Mouse (Mus musculus): Measurements from ENCODE around the gene Gm37240. TPM values are rescaled to one million over a fixed set of nuclear protein-coding genes. Genes with fewer than 3 reads are reported as not detected.

Gene Gm37240
- polyA plus RNA-seq, 1 experiment from 2014 or later: 11.4 TPM

DNA sequence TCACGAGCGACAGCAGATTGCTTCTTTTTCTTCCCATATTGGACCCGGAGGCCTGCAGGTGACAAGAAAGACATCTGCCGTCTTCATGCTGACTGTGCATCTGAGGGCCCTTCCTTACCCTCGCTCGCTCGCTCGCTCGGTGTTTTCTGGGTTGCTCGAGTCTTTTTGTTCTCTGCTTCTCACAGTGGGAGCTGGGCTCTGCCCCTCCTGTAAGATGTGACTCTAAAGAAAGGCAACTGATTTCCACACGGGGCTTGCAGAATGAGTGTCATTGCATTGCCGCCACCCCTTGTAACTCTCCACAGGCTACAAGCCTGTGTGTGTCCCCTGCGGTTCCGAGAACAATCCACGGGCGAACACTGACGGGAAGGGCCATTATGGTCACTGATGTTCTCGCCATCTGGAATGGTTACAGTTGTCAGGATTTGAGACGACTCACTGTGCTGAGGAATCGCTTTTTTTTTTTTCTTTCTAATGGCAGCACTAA, 1155.3 kb downstream of the Gm37240 start:
- no peaks in the 10 kb centered on the region for H3K9me3 ChIP-seq (replicated peaks; ENCODE audit: control insufficient read depth, low read length)
- 12% methylated on average over 20 of the region's 20 CpGs for WGBS
- no peaks in the 10 kb centered on the region for H3K36me3 ChIP-seq (ENCODE audit: control insufficient read depth, insufficient read depth, low read length)
- peaks cover 8% of the 10 kb centered on the region for H3K4me1 ChIP-seq (ENCODE audit: control insufficient read depth, insufficient read depth, low read length)
- no peak for ATAC-seq (ENCODE audit: insufficient read depth, low FRiP score)
- no peak overlapping the region for H3K27ac ChIP-seq (ENCODE audit: low read length)
- peak overlapping the region; percentile 11 for H3K4me3 ChIP-seq (replicated peaks; ENCODE audit: low read length)
- H3K4me2 ChIP-seq (ENCODE audit: low read depth, low read length): peak overlapping the region; percentile 47
- peak overlapping the region; percentile 8 for H3K9ac ChIP-seq (ENCODE audit: low read length)
- no peaks in the 10 kb centered on the region for H3K27me3 ChIP-seq (ENCODE audit: control insufficient read depth, insufficient read depth, low read length)

DNA sequence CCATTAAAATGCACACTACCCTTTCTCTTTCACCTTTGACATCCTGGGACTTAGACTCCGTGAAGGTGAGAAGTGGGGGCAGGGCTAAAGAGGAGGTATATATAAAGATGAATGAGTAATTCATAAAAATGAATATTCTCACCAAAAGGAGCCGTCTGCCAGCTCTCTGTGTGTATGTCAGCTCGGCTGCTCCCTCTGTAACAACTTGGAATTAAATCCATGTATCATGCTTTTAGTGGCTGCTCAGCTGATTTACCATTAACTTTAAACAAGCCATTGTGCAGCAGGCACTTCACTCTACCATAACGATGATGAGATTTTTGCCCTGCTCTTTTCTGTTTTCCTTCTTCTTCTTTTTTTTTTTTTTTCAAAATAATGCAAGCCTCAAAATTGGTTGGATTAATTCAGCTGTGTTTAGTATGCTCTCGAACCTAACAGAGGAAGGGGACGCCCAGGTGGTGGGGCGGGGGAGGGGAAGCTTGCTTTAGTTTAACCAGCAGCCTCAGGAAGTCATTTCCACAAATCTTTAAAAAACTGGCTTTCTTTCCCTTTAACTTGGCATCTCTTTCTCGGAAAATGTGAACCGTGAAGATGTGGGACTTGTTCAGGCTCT, 1155.8 kb downstream of the Gm37240 start:
- Histone ChIP-seq H3K36me3 (ENCODE audit: control insufficient read depth, insufficient read depth, low read length) (no peaks in the 10 kb centered on the region), H3K27ac (ENCODE audit: low read length) (no peak overlapping the region), H3K9me3 (replicated peaks; ENCODE audit: control insufficient read depth, low read length) (no peaks in the 10 kb centered on the region), H3K9ac (ENCODE audit: low read length) (peak overlapping the region; percentile 8), H3K4me1 (ENCODE audit: control insufficient read depth, insufficient read depth, low read length) (peaks cover 8% of the 10 kb centered on the region), H3K27me3 (ENCODE audit: control insufficient read depth, insufficient read depth, low read length) (no peaks in the 10 kb centered on the region), H3K4me3 (replicated peaks; ENCODE audit: low read length) (peak overlapping the region; percentile 11; the same call in 1 of the 2 replicates), H3K4me2 (ENCODE audit: low read depth, low read length) (peak overlapping the region; percentile 47)
- no peak for ATAC-seq (ENCODE audit: insufficient read depth, low FRiP score)
- 13% methylated on average over 9 of the region's 9 CpGs for WGBS

DNA sequence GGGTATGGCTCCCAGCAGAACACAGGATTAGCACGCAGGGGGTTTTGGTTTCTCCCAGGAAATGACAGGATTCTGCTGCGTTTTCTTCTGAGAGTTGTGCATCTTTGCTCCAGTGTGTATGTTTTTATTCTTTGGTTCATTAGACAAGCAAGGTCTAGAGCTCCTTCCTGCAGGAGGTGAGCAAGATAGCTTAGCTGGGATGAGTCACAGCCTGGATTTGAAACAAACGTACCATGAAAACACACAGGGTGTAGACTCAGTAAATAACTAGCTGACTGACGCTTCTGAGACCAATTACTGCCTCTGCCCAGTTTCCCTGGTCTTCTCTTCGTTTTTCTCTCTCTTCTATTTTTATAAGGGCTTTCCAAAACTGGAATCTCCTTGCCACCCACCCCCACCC, 1156.3 kb downstream of the Gm37240 start:
- WGBS: 51% methylated on average over 5 of the region's 5 CpGs
- no peak overlapping the region for H3K27ac ChIP-seq (ENCODE audit: low read length)
- H3K27me3 ChIP-seq (ENCODE audit: control insufficient read depth, insufficient read depth, low read length): no peaks in the 10 kb centered on the region
- H3K4me2 ChIP-seq (ENCODE audit: low read depth, low read length): peak overlapping the region; percentile 47; the same call in 1 of the 2 replicates
- ATAC-seq (ENCODE audit: insufficient read depth, low FRiP score): no peak
- H3K9ac ChIP-seq (ENCODE audit: low read length): no peak overlapping the region
- no peak overlapping the region for H3K4me3 ChIP-seq (replicated peaks; ENCODE audit: low read length)
- H3K36me3 ChIP-seq (ENCODE audit: control insufficient read depth, insufficient read depth, low read length): no peaks in the 10 kb centered on the region
- H3K9me3 ChIP-seq (replicated peaks; ENCODE audit: control insufficient read depth, low read length): no peaks in the 10 kb centered on the region
- peaks cover 8% of the 10 kb centered on the region for H3K4me1 ChIP-seq (ENCODE audit: control insufficient read depth, insufficient read depth, low read length)

DNA sequence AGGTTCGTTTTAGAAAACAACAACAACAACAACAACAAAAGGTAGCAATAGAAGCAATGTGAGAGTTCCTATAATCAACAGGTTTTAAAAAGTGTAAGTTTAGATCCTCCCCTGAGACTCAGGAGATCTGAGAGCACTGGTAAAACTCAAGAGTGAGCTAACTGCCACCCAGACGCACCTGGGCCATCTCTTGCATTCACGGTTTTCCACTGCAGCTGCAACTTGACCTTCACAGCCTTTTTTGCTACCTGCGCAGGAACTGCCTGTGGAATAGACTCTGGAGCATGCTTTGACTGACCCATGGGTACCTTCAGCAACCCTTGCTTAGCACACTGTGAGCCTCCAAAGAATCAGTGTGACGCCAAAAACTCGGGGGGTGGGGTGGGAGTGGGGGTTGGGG, 1157.5 kb downstream of the Gm37240 start:
- H3K27me3 ChIP-seq (ENCODE audit: control insufficient read depth, insufficient read depth, low read length): no peaks in the 10 kb centered on the region
- H3K4me1 ChIP-seq (ENCODE audit: control insufficient read depth, insufficient read depth, low read length): peaks cover 8% of the 10 kb centered on the region
- H3K27ac ChIP-seq (ENCODE audit: low read length): no peak overlapping the region
- WGBS: 79% methylated on average over 6 of the region's 6 CpGs
- no peak for ATAC-seq (ENCODE audit: insufficient read depth, low FRiP score)
- H3K36me3 ChIP-seq (ENCODE audit: control insufficient read depth, insufficient read depth, low read length): no peaks in the 10 kb centered on the region
- H3K9ac ChIP-seq (ENCODE audit: low read length): no peak overlapping the region
- H3K9me3 ChIP-seq (replicated peaks; ENCODE audit: control insufficient read depth, low read length): no peaks in the 10 kb centered on the region
- H3K4me2 ChIP-seq (ENCODE audit: low read depth, low read length): no peak overlapping the region
- no peak overlapping the region for H3K4me3 ChIP-seq (replicated peaks; ENCODE audit: low read length)

DNA sequence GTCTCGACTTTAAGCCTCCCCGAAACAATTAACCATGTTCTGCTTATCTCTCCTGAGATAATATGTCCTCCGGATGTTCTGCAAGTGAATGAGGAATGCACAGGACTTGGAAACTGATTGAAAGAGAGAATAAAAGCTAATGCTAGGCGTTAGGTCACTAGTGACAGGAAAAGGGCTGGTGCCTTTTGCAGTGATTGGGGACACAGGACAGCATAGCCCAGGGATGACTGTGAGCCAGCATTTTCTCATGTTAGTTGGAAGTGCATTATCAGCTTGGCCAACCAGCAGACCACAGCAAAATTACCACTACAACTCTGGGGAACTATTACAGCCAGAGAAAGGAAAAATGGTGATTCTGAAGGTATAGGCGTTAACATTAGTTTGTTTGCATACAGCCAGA, 1163.3 kb downstream of the Gm37240 start:
- H3K27ac ChIP-seq (ENCODE audit: low read length): no peak overlapping the region
- H3K9me3 ChIP-seq (replicated peaks; ENCODE audit: control insufficient read depth, low read length): no peaks in the 10 kb centered on the region; the same call in 1 of the 2 replicates
- no peak overlapping the region for H3K4me2 ChIP-seq (ENCODE audit: low read depth, low read length)
- ATAC-seq (ENCODE audit: insufficient read depth, low FRiP score): no peak
- H3K36me3 ChIP-seq (ENCODE audit: control insufficient read depth, insufficient read depth, low read length): no peaks in the 10 kb centered on the region
- H3K4me1 ChIP-seq (ENCODE audit: control insufficient read depth, insufficient read depth, low read length): no peaks in the 10 kb centered on the region
- 55% methylated on average over 5 of the region's 5 CpGs for WGBS
- no peaks in the 10 kb centered on the region for H3K27me3 ChIP-seq (ENCODE audit: control insufficient read depth, insufficient read depth, low read length)
- H3K9ac ChIP-seq (ENCODE audit: low read length): no peak overlapping the region
- H3K4me3 ChIP-seq (replicated peaks; ENCODE audit: low read length): no peak overlapping the region

DNA sequence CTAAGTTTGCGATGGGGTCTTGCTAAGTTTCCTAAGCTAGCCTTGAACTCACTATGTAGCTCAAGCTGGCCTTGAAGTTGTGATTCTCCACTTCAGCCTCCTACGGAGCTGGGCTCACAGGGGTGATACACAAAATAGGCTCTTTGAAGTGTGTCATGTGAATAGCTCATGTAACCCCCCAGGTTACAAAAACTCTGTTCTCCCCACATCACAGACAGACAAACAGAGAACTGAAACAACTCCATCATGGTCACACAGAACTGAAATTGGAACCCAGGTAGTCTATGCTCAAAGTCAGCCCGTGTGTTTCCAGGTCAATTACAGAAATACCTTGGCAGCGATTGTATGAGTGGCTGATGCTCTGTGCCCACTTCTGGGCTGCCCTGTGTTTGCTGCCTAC, 1164.6 kb downstream of the Gm37240 start:
- 85% methylated on average over 4 of the region's 4 CpGs for WGBS
- H3K27ac ChIP-seq (ENCODE audit: low read length): no peak overlapping the region
- no peak overlapping the region for H3K4me3 ChIP-seq (replicated peaks; ENCODE audit: low read length)
- H3K4me1 ChIP-seq (ENCODE audit: control insufficient read depth, insufficient read depth, low read length): no peaks in the 10 kb centered on the region
- no peaks in the 10 kb centered on the region for H3K27me3 ChIP-seq (ENCODE audit: control insufficient read depth, insufficient read depth, low read length)
- no peaks in the 10 kb centered on the region; the same call in 1 of the 2 replicates for H3K9me3 ChIP-seq (replicated peaks; ENCODE audit: control insufficient read depth, low read length)
- H3K9ac ChIP-seq (ENCODE audit: low read length): no peak overlapping the region
- no peak overlapping the region for H3K4me2 ChIP-seq (ENCODE audit: low read depth, low read length)
- no peaks in the 10 kb centered on the region for H3K36me3 ChIP-seq (ENCODE audit: control insufficient read depth, insufficient read depth, low read length)
- no peak for ATAC-seq (ENCODE audit: insufficient read depth, low FRiP score)

DNA sequence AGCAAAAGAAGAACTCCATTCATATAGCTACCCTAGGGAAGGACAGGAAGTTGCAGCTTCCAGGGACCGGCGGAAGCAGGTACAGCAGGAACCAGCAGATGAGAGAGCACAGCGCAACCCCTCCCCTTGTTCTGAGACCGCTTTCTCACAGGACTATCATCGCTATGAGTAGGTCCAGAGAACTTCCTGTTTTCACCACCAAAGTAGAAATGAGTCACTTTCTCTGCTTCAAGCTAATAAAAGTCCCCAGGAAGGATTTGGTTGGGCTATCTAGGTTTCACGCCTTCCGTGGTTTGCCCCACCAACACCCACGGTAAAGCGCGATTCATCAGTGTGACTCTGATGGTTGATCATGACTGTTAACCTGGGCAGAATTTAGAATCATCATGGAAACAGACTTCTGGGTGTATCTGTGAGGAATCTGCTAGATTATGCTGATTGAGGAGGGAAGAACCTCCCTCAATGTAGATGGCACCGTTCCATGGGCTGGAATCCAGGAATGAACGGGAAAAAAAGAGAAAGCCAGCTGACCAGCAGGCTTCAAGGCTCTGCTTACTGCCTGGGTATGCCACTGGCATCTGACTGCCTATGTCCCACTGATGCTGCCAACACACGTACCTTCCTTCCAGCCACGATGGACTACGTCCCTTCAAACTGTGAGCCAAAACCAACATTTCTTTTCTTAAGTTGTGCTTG, 1172.1 kb downstream of the Gm37240 start:
- Histone ChIP-seq H3K27me3 (ENCODE audit: control insufficient read depth, insufficient read depth, low read length) (no peaks in the 10 kb centered on the region), H3K36me3 (ENCODE audit: control insufficient read depth, insufficient read depth, low read length) (no peaks in the 10 kb centered on the region), H3K9ac (ENCODE audit: low read length) (no peak overlapping the region), H3K4me1 (ENCODE audit: control insufficient read depth, insufficient read depth, low read length) (no peaks in the 10 kb centered on the region), H3K4me2 (ENCODE audit: low read depth, low read length) (no peak overlapping the region), H3K27ac (ENCODE audit: low read length) (no peak overlapping the region), H3K4me3 (replicated peaks; ENCODE audit: low read length) (no peak overlapping the region), H3K9me3 (replicated peaks; ENCODE audit: control insufficient read depth, low read length) (peaks cover 6% of the 10 kb centered on the region)
- 91% methylated on average over 15 of the region's 15 CpGs for WGBS
- ATAC-seq (ENCODE audit: insufficient read depth, low FRiP score): no peak

DNA sequence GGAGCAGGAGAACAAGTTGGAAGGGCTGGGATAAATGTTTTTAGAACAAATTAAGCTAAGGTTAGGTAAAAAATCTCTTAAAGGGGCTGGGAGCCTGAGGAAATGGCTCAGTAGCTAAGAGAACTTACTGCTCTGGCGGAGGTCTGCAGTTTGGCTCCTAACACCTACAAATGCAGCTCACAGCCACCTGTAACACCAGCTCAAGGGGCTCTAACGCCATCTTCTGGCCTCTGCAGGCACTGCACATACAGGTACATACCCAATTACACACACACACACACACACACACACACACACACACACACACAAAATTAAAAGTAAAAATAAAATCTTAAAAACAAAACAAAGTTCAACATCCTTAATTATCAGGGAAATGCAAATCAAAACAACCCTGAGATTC, 1174.4 kb downstream of the Gm37240 start:
- H3K4me2 ChIP-seq (ENCODE audit: low read depth, low read length): no peak overlapping the region
- H3K36me3 ChIP-seq (ENCODE audit: control insufficient read depth, insufficient read depth, low read length): no peaks in the 10 kb centered on the region
- WGBS: 54% methylated on average over 2 of the region's 2 CpGs
- no peaks in the 10 kb centered on the region for H3K27me3 ChIP-seq (ENCODE audit: control insufficient read depth, insufficient read depth, low read length)
- H3K9ac ChIP-seq (ENCODE audit: low read length): no peak overlapping the region
- no peak overlapping the region for H3K27ac ChIP-seq (ENCODE audit: low read length)
- ATAC-seq (ENCODE audit: insufficient read depth, low FRiP score): no peak
- H3K9me3 ChIP-seq (replicated peaks; ENCODE audit: control insufficient read depth, low read length): peaks cover 6% of the 10 kb centered on the region
- H3K4me3 ChIP-seq (replicated peaks; ENCODE audit: low read length): no peak overlapping the region
- no peaks in the 10 kb centered on the region for H3K4me1 ChIP-seq (ENCODE audit: control insufficient read depth, insufficient read depth, low read length)

DNA sequence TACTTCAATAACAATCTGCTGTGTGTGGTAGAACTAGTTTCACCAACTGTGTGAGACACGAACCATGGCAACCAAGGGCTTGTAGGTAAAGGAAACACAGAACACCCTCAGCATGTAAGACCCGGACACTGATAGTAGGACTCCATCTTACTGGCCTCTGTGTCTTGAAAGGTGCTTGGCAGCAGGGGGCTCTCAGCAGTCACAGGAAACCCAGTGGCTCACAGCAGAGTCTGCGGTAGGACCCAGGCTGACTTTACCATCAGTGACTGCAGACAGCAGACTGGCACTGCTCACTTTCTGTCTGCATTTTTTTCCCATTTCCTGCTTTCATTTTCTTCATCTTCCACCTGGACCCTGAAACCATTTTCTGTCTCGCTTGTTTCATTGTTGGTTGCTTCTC, 1176.6 kb downstream of the Gm37240 start:
- Histone ChIP-seq H3K4me1 (ENCODE audit: control insufficient read depth, insufficient read depth, low read length) (no peaks in the 10 kb centered on the region), H3K4me3 (replicated peaks; ENCODE audit: low read length) (no peak overlapping the region), H3K9me3 (replicated peaks; ENCODE audit: control insufficient read depth, low read length) (peaks cover 9% of the 10 kb centered on the region), H3K27me3 (ENCODE audit: control insufficient read depth, insufficient read depth, low read length) (no peaks in the 10 kb centered on the region), H3K4me2 (ENCODE audit: low read depth, low read length) (no peak overlapping the region), H3K9ac (ENCODE audit: low read length) (no peak overlapping the region), H3K36me3 (ENCODE audit: control insufficient read depth, insufficient read depth, low read length) (no peaks in the 10 kb centered on the region), H3K27ac (ENCODE audit: low read length) (no peak overlapping the region)
- ATAC-seq (ENCODE audit: insufficient read depth, low FRiP score): no peak
- 83% methylated on average over 4 of the region's 4 CpGs for whole genome bisulfite sequencing
